Mouse (Mus musculus): Measurements from ENCODE around the gene Clpb. TPM values are rescaled to one million over a fixed set of nuclear protein-coding genes. Genes with fewer than 3 reads are reported as not detected.

Gene Clpb
- polyA plus RNA-seq, 1 experiment: 103 TPM

- no peak overlapping the region for H3K27ac ChIP-seq (replicated peaks; ENCODE audit: low read depth, low read length)
- H3K4me3 ChIP-seq (ENCODE audit: insufficient read depth, low read depth, low read length): no peak overlapping the region
- no peaks in the 10 kb centered on the region for H3K4me1 ChIP-seq (ENCODE audit: control insufficient read depth, insufficient read depth, insufficient read length, low read length)
Measured at GRCm38 (mm10) chr7:101733042-101733441, 69.6 kb downstream of the Clpb start.

DNA sequence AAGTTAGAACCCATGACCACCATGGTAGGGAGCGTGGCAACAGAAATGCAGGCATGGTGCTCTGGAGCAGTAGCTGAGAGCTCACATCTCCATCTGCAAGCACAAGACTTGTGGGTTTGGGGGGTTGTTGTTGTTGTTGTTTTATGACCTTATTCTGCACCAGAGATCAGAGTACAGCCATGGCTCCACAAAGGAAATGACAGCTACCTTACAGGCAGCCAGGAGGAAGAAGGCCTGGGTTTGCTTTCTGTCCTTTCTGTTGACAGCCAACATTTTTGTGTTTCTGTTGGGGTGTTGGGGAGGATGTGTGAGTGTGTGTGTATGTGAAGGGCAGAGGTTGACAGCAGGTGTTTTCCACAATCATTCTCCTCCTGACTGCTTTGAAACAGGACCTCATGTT lies 71.9 kb downstream of the Clpb start:
- H3K27ac ChIP-seq (replicated peaks; ENCODE audit: low read depth, low read length): no peak overlapping the region
- no peaks in the 10 kb centered on the region for H3K4me1 ChIP-seq (ENCODE audit: control insufficient read depth, insufficient read depth, insufficient read length, low read length)
- H3K4me3 ChIP-seq (ENCODE audit: insufficient read depth, low read depth, low read length): no peak overlapping the region

GRCm38 (mm10) chr7:101737735-101738134 lies 74.3 kb downstream of the Clpb start:
- no peak overlapping the region for H3K4me3 ChIP-seq (ENCODE audit: insufficient read depth, low read depth, low read length)

GRCm38 (mm10) chr7:101739602-101740001 lies 76.2 kb downstream of the Clpb start:
- Histone ChIP-seq H3K4me1 (ENCODE audit: control insufficient read depth, insufficient read depth, insufficient read length, low read length) (no peaks in the 10 kb centered on the region), H3K27ac (replicated peaks; ENCODE audit: low read depth, low read length) (no peak overlapping the region), H3K4me3 (ENCODE audit: insufficient read depth, low read depth, low read length) (no peak overlapping the region)

More at GRCm38 (mm10) chr7:101737735-101738134, 74.3 kb downstream of the Clpb start:
- H3K4me1 ChIP-seq (ENCODE audit: control insufficient read depth, insufficient read depth, insufficient read length, low read length): no peaks in the 10 kb centered on the region
- no peak overlapping the region for H3K27ac ChIP-seq (replicated peaks; ENCODE audit: low read depth, low read length)

- no peak overlapping the region for H3K27ac ChIP-seq (replicated peaks; ENCODE audit: low read depth, low read length)
- H3K4me1 ChIP-seq (ENCODE audit: control insufficient read depth, insufficient read depth, insufficient read length, low read length): no peaks in the 10 kb centered on the region
- H3K4me3 ChIP-seq (ENCODE audit: insufficient read depth, low read depth, low read length): no peak overlapping the region
Measured at GRCm38 (mm10) chr7:101743487-101743886, 80.1 kb downstream of the Clpb start.

- H3K4me3 ChIP-seq (ENCODE audit: insufficient read depth, low read depth, low read length): no peak overlapping the region
- H3K4me1 ChIP-seq (ENCODE audit: control insufficient read depth, insufficient read depth, insufficient read length, low read length): no peaks in the 10 kb centered on the region
- no peak overlapping the region for H3K27ac ChIP-seq (replicated peaks; ENCODE audit: low read depth, low read length)
Measured at GRCm38 (mm10) chr7:101746559-101747334, 83.3 kb downstream of the Clpb start.

GRCm38 (mm10) chr7:101750268-101750667 lies 86.8 kb downstream of the Clpb start:
- Histone ChIP-seq H3K4me1 (ENCODE audit: control insufficient read depth, insufficient read depth, insufficient read length, low read length) (no peaks in the 10 kb centered on the region), H3K4me3 (ENCODE audit: insufficient read depth, low read depth, low read length) (no peak overlapping the region), H3K27ac (replicated peaks; ENCODE audit: low read depth, low read length) (no peak overlapping the region)

GRCm38 (mm10) chr7:101752346-101752745 lies 88.9 kb downstream of the Clpb start:
- H3K4me3 ChIP-seq (ENCODE audit: insufficient read depth, low read depth, low read length): no peak overlapping the region

DNA sequence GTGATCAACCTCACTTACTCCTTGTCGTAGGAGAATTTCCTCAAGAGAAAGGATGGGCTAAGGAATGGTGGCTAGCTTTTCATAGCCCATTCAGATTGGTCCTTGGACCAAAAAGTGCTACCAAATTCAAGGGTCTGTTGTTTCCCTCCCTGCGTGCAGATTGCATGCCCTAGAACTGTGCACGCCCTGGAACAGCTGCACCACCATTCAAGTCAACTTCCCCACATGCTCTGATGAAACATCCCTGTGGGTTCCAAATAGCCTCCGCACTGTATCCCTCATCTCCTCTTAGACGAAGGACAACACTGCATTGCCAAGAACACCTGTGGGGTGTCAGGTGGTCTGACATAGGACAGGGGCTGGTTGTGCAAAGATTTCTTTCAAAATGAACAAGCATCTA lies 90.1 kb downstream of the Clpb start:
- Histone ChIP-seq H3K4me3 (ENCODE audit: insufficient read depth, low read depth, low read length) (no peak overlapping the region), H3K4me1 (ENCODE audit: control insufficient read depth, insufficient read depth, insufficient read length, low read length) (no peaks in the 10 kb centered on the region), H3K27ac (replicated peaks; ENCODE audit: low read depth, low read length) (no peak overlapping the region)

More at GRCm38 (mm10) chr7:101752346-101752745, 88.9 kb downstream of the Clpb start:
- no peaks in the 10 kb centered on the region for H3K4me1 ChIP-seq (ENCODE audit: control insufficient read depth, insufficient read depth, insufficient read length, low read length)
- no peak overlapping the region for H3K27ac ChIP-seq (replicated peaks; ENCODE audit: low read depth, low read length)

- Histone ChIP-seq H3K4me1 (ENCODE audit: control insufficient read depth, insufficient read depth, insufficient read length, low read length) (no peaks in the 10 kb centered on the region), H3K4me3 (ENCODE audit: insufficient read depth, low read depth, low read length) (no peak overlapping the region), H3K27ac (replicated peaks; ENCODE audit: low read depth, low read length) (no peak overlapping the region)
Measured at GRCm38 (mm10) chr7:101754416-101754815, 91.0 kb downstream of the Clpb start.

- H3K4me3 ChIP-seq (ENCODE audit: insufficient read depth, low read depth, low read length): no peak overlapping the region
- no peak overlapping the region for H3K27ac ChIP-seq (replicated peaks; ENCODE audit: low read depth, low read length)
- H3K4me1 ChIP-seq (ENCODE audit: control insufficient read depth, insufficient read depth, insufficient read length, low read length): no peaks in the 10 kb centered on the region
Measured at GRCm38 (mm10) chr7:101755301-101755700, 91.9 kb downstream of the Clpb start.

- no peak overlapping the region for H3K4me3 ChIP-seq (ENCODE audit: insufficient read depth, low read depth, low read length)
- H3K4me1 ChIP-seq (ENCODE audit: control insufficient read depth, insufficient read depth, insufficient read length, low read length): peaks cover 3% of the 10 kb centered on the region; the same call in 1 of the 2 replicates
- H3K27ac ChIP-seq (replicated peaks; ENCODE audit: low read depth, low read length): no peak overlapping the region
Measured at GRCm38 (mm10) chr7:101761899-101762780, 98.7 kb downstream of the Clpb start.

- H3K27ac ChIP-seq (replicated peaks; ENCODE audit: low read depth, low read length): no peak overlapping the region
- no peak overlapping the region for H3K4me3 ChIP-seq (ENCODE audit: insufficient read depth, low read depth, low read length)
- H3K4me1 ChIP-seq (ENCODE audit: control insufficient read depth, insufficient read depth, insufficient read length, low read length): peaks cover 3% of the 10 kb centered on the region; the same call in 1 of the 2 replicates
Measured at GRCm38 (mm10) chr7:101767335-101767907, 104.0 kb downstream of the Clpb start.

GRCm38 (mm10) chr7:101770051-101770450 lies 106.6 kb downstream of the Clpb start:
- Histone ChIP-seq H3K4me3 (ENCODE audit: insufficient read depth, low read depth, low read length) (no peak overlapping the region), H3K27ac (replicated peaks; ENCODE audit: low read depth, low read length) (no peak overlapping the region), H3K4me1 (ENCODE audit: control insufficient read depth, insufficient read depth, insufficient read length, low read length) (no peaks in the 10 kb centered on the region)

DNA sequence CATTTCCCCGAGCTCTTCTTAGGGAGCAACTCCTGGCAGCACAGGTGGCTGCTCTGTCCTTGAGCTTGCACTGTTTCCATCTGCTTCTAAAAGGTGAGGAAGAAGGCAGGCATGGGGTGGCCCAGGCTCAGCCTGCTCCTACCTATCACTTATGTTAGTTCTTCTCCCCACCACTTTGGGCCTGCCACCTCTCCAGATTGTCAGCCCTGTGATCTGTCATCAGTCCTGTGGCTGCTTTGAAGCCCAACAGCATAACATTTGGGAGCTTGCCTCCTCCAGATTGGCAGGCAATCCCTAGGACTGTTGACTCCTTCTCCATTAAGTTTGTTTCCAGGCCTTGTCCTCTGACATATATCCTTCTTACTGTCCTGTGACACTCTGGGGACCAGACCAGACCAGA lies 108.2 kb downstream of the Clpb start:
- H3K4me3 ChIP-seq (ENCODE audit: insufficient read depth, low read depth, low read length): no peak overlapping the region
- H3K4me1 ChIP-seq (ENCODE audit: control insufficient read depth, insufficient read depth, insufficient read length, low read length): no peaks in the 10 kb centered on the region
- H3K27ac ChIP-seq (replicated peaks; ENCODE audit: low read depth, low read length): no peak overlapping the region
